Mouse (Mus musculus): ENCODE data around the gene Pik3r2.

DNA sequence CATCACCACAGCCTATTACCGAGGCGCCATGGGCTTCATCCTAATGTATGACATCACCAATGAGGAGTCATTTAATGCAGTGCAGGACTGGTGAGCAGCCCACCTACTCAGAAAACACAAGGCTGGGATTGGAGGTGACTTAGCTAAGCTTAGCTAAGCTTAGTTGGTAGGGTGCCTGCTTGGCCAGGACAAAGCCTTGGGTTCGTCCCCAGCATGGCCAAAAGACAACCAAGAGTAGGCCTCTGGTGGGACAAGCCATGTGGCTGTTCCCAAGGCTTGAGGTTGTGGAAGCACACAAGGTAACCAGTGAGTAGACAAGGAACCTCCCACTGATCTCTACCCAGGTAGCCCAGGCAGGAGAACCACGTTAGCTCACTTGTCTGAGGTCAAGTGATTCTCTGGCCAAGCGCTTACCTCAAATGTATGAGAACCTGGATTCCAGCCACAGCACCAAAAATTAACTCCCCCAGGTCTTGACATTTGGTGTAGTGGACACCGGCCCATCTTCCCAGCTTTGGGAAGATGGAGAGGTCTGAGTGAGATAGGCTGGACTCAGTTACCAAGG is 20.0 kb downstream of the Pik3r2 start:
- TF ChIP-seq CTCF (IDR thresholded peaks at IDR 0.05; ENCODE audit: extremely low read depth, insufficient read depth, insufficient read length, insufficient replicate concordance) (no peak), POLR2A (IDR thresholded peaks at IDR 0.05; ENCODE audit: low read depth, low read length) (no peak)

Data from spleen, adult 2 months (tissue).